31 mouse cellular contexts compared by ENCODE assay signal in genomic region chr3:84063369-84063914, GRCm38 (mm10). TPM values are rescaled to one million over a fixed set of nuclear protein-coding genes. Genes with fewer than 3 reads are reported as not detected.
A peak's percentile ranks its signal among the peaks of the same experiment; 100 is the strongest.
DNase-seq lines count a peak whose midpoint lies in the region; ATAC-seq and TF ChIP-seq lines count a peak whose summit lies in the region.
"Had no signal": no experiment of that assay in that cellular context is flagged by ENCODE, and none has a peak within 500 bp of the region (broad histone marks: within the 10 kb centered on the region; RNA-seq: fewer than 3 reads in every experiment).

No protein-coding gene starts in this region.

- in situ Hi-C loops in CH12.LX (cut with MboI; ENCODE audit: low pct_ligation_motif_present, low pct_unique_long_range_greater_than_20kb, low sequenced_read_pairs) = loop anchor here (25.0 kb wide), 1 partner anchor 249 kb away; the partner anchor contains the start of gene Trim2

- TF ChIP-seq EP300 in liver, postnatal 0 days (IDR thresholded peaks at IDR 0.05; ENCODE audit: low read depth) = no peak
- 0 out of 2 replicates have a peak, but pooled peaks have one; percentile 11 for TF ChIP-seq EP300 in CH12.LX (IDR thresholded peaks at IDR 0.05; ENCODE audit: low read length)

- TF ChIP-seq CTCF in liver, postnatal 0 days (IDR thresholded peaks at IDR 0.05; ENCODE audit: low read depth) = no peak
- no peak for TF ChIP-seq CTCF in CH12.LX (conservative IDR thresholded peaks at IDR 0.05 in 1 of 2, IDR thresholded peaks at IDR 0.05 in 1 of 2; ENCODE audit: low read depth in 2 of 2, low read length in 2 of 2)

- no peaks in the 10 kb centered on the region; the same call in 1 of the 2 replicates for H3K9me3 ChIP-seq in liver, postnatal 0 days (ENCODE audit: low read length)
- H3K9me3 ChIP-seq in liver, embryonic 11.5 days (ENCODE audit: control insufficient read depth, low read length) = no peaks in the 10 kb centered on the region
- H3K9me3 ChIP-seq in CH12.LX (replicated peaks; ENCODE audit: low read length) = peaks cover 3% of the 10 kb centered on the region
- no peaks in the 10 kb centered on the region for H3K9me3 ChIP-seq in forebrain, embryonic 12.5 days
- H3K9me3 ChIP-seq: G1E; heart, embryonic 10.5 days; limb, embryonic 10.5 days; limb, embryonic 15.5 days; liver, embryonic 15.5 days; midbrain, embryonic 15.5 days; stomach, embryonic 15.5 days had no signal

- H3K79me2 ChIP-seq in CH12.LX (replicated peaks; ENCODE audit: control insufficient read depth, extremely low read depth, insufficient read depth, poor library complexity, severe bottlenecking) = no peaks in the 10 kb centered on the region

- WGBS in liver, postnatal 0 days (ENCODE audit: insufficient replicate concordance) = 63% methylated on average over 2 of the region's 2 CpGs
- 62% methylated on average over 2 of the region's 2 CpGs for WGBS in liver, embryonic 11.5 days
- WGBS in forebrain, embryonic 12.5 days = 77% methylated on average over 2 of the region's 2 CpGs

- dilution Hi-C loops in CH12.LX (cut with MboI; ENCODE audit: extremely low pct_ligation_motif_present, extremely low pct_unique_long_range_greater_than_20kb, low sequenced_read_pairs) = no loop called here

- DNase-seq in liver, postnatal 0 days = no peak
- no peak for DNase-seq in liver, embryonic 11.5 days (ENCODE audit: low spot score)
- no peak for DNase-seq in CH12.LX (ENCODE audit: extremely low read depth)
- peak; percentile 82 for DNase-seq in fat pad, adult 2 months (ENCODE audit: extremely low read depth, low read depth, low spot score)
- DNase-seq in cerebellum, adult 9-11 months = no peak
- DNase-seq: adrenal gland, adult 8-10 months; cerebellum, adult 11-12 months; cerebellum, postnatal 25 days; heart, postnatal 36 days; kidney, adult 11 months; kidney, postnatal 14 days; layer of hippocampus, adult 9-11 months; lung, postnatal 4 days; right cerebral cortex, adult 18-20 months; right cerebral cortex, postnatal 4 days; thymus, postnatal 25 days had no signal

- TF ChIP-seq POLR2A in CH12.LX (IDR thresholded peaks at IDR 0.05; ENCODE audit: low read depth, low read length) = no peak

- no peak overlapping the region for H3K4me2 ChIP-seq in liver, postnatal 0 days (ENCODE audit: low read depth, low read length)
- no peak overlapping the region for H3K4me2 ChIP-seq in liver, embryonic 11.5 days
- H3K4me2 ChIP-seq in CH12.LX (ENCODE audit: insufficient read depth, low read depth, poor library complexity, severe bottlenecking) = no peak overlapping the region
- H3K4me2 ChIP-seq in forebrain, embryonic 12.5 days = no peak overlapping the region
- H3K4me2 ChIP-seq: hindbrain, embryonic 13.5 days; limb, embryonic 15.5 days; liver, embryonic 15.5 days; midbrain, embryonic 15.5 days; stomach, embryonic 15.5 days had no signal

- H3K4me3 ChIP-seq in liver, postnatal 0 days (ENCODE audit: low read depth, low read length) = no peak overlapping the region
- H3K4me3 ChIP-seq in liver, embryonic 11.5 days (ENCODE audit: low read depth, low read length) = no peak overlapping the region
- H3K4me3 ChIP-seq in CH12.LX (replicated peaks in 1 of 3; ENCODE audit: low read depth in 2 of 3, low read length in 2 of 3, poor library complexity in 1 of 3) = no peak overlapping the region
- no peak overlapping the region for H3K4me3 ChIP-seq in forebrain, embryonic 12.5 days (replicated peaks)
- H3K4me3 ChIP-seq: forebrain, embryonic 10.5 days; heart, embryonic 10.5 days; hindbrain, embryonic 13.5 days; limb, embryonic 10.5 days; limb, embryonic 15.5 days; liver, embryonic 15.5 days; midbrain, embryonic 15.5 days; stomach, embryonic 15.5 days had no signal

- H3K27me3 ChIP-seq in liver, postnatal 0 days (ENCODE audit: insufficient read depth, low read length) = no peaks in the 10 kb centered on the region
- no peaks in the 10 kb centered on the region for H3K27me3 ChIP-seq in liver, embryonic 11.5 days (replicated peaks; ENCODE audit: control insufficient read depth, insufficient read depth, low read length)
- no peaks in the 10 kb centered on the region for H3K27me3 ChIP-seq in CH12.LX (replicated peaks)
- no peaks in the 10 kb centered on the region for H3K27me3 ChIP-seq in forebrain, embryonic 12.5 days
- H3K27me3 ChIP-seq: hindbrain, embryonic 13.5 days; limb, embryonic 15.5 days; midbrain, embryonic 15.5 days; stomach, embryonic 15.5 days had no signal

- no peaks in the 10 kb centered on the region for H3K36me3 ChIP-seq in liver, postnatal 0 days (replicated peaks; ENCODE audit: insufficient read depth, low read length)
- H3K36me3 ChIP-seq in liver, embryonic 11.5 days (ENCODE audit: control insufficient read depth, insufficient read depth, low read length) = no peaks in the 10 kb centered on the region
- H3K36me3 ChIP-seq in CH12.LX (replicated peaks in 1 of 2; ENCODE audit: control insufficient read depth in 1 of 2, insufficient read depth in 1 of 2, low read length in 1 of 2) = no peaks in the 10 kb centered on the region
- H3K36me3 ChIP-seq in forebrain, embryonic 12.5 days (replicated peaks) = no peaks in the 10 kb centered on the region
- H3K36me3 ChIP-seq: forebrain, embryonic 10.5 days; G1E; heart, embryonic 10.5 days; hindbrain, embryonic 13.5 days; limb, embryonic 10.5 days; limb, embryonic 15.5 days; liver, embryonic 15.5 days; midbrain, embryonic 15.5 days; stomach, embryonic 15.5 days had no signal

- no peak for TF ChIP-seq RAD21 in CH12.LX (IDR thresholded peaks at IDR 0.05; ENCODE audit: low read depth, low read length)

- peaks cover 23% of the 10 kb centered on the region for H3K4me1 ChIP-seq in liver, postnatal 0 days (ENCODE audit: insufficient read depth)
- H3K4me1 ChIP-seq in liver, embryonic 11.5 days (replicated peaks; ENCODE audit: control insufficient read depth, insufficient read depth, low read length) = peaks cover 2% of the 10 kb centered on the region; the same call in 1 of the 2 replicates
- peaks cover 24 to 69% of the 10 kb centered on the region in 2 experiments for H3K4me1 ChIP-seq in CH12.LX (ENCODE audit: control insufficient read depth in 1 of 2, insufficient read depth in 2 of 2)
- peaks cover 5% of the 10 kb centered on the region; the same call in 1 of the 2 replicates for H3K4me1 ChIP-seq in forebrain, embryonic 12.5 days

- no peak overlapping the region for H3K9ac ChIP-seq in liver, postnatal 0 days (replicated peaks)
- no peak overlapping the region for H3K9ac ChIP-seq in liver, embryonic 11.5 days (ENCODE audit: low read depth, low read length)
- no peak overlapping the region for H3K9ac ChIP-seq in CH12.LX (ENCODE audit: insufficient read depth, low read depth)
- H3K9ac ChIP-seq in forebrain, embryonic 12.5 days = no peak overlapping the region
- H3K9ac ChIP-seq: hindbrain, embryonic 13.5 days; limb, embryonic 15.5 days; liver, embryonic 15.5 days; midbrain, embryonic 15.5 days; stomach, embryonic 15.5 days had no signal

- ATAC-seq in liver, postnatal 0 days = peak; percentile 30; the same call in 1 of the 2 replicates
- no peak for ATAC-seq in liver, embryonic 11.5 days (replicated peaks; ENCODE audit: low FRiP score)
- peak; percentile 93 for ATAC-seq in monocyte, adult 5-6 weeks (replicated peaks; ENCODE audit: insufficient number of reproducible peaks, low FRiP score, low TSS enrichment, poor library complexity, severe bottlenecking)
- ATAC-seq in erythroblast, adult 5-6 weeks (replicated peaks; ENCODE audit: low FRiP score, poor library complexity, severe bottlenecking) = no peak
- ATAC-seq in forebrain, embryonic 12.5 days (ENCODE audit: low FRiP score) = no peak
- ATAC-seq: forebrain, embryonic 16.5 days; inflammation-experienced regulatory T-cells, adult 6 months; lung, postnatal 0 days; midbrain, embryonic 15.5 days had no signal

- H3K27ac ChIP-seq in liver, postnatal 0 days (ENCODE audit: low read depth) = no peak overlapping the region
- H3K27ac ChIP-seq in liver, embryonic 11.5 days (ENCODE audit: low read depth, low read length) = no peak overlapping the region
- no peak overlapping the region for H3K27ac ChIP-seq in CH12.LX (ENCODE audit: insufficient read depth, low read depth)
- no peak overlapping the region for H3K27ac ChIP-seq in forebrain, embryonic 12.5 days
- H3K27ac ChIP-seq: forebrain, embryonic 10.5 days; heart, embryonic 10.5 days; hindbrain, embryonic 13.5 days; limb, embryonic 10.5 days; limb, embryonic 15.5 days; liver, embryonic 15.5 days; midbrain, embryonic 15.5 days; stomach, embryonic 15.5 days had no signal

TF ChIP-seq in CH12.LX, 34 proteins besides CTCF, POLR2A, EP300 and RAD21:
- TF ChIP-seq MAX (IDR thresholded peaks at IDR 0.05; ENCODE audit: low read length) = no peak

RNA-seq across cellular contexts. Expression of gene Tmem131l, which starts 23.5 kb away (rescaled TPM):
- polyA plus RNA-seq in liver, postnatal 0 days (2015; fragmentation: Nextera tagmentation; extraction: Ambion mirVana) = 19.1 and 20.2 TPM in 2 replicates
- polyA plus RNA-seq in liver, embryonic 11.5 days (2014; fragmentation: Nextera tagmentation; extraction: Ambion mirVana) = 35.7 and 37.9 TPM in 2 replicates
- total RNA-seq in CH12.LX (2012; rRNA removed) (28.7 and 37.1 TPM in 2 replicates), CH12.LX (2014; rRNA removed) (29.4 and 32.7 TPM in 2 replicates)
- 78.5 and 89.7 TPM in 2 replicates for polyA plus RNA-seq in CH12.LX (2012; ENCODE audit: insufficient read length, low read depth)
- total RNA-seq in monocyte, adult 5-6 weeks (2017) = 41.7 to 63.6 TPM (median 57.3 TPM) in 3 replicates
- 753 and 807 TPM in 2 replicates for total RNA-seq in erythroblast, adult 5-6 weeks (2015; ENCODE audit: low replicate concordance)
- 938 and 1,004 TPM in 2 replicates for total RNA-seq in erythroblast, adult 5-6 weeks (2017; ENCODE audit: low replicate concordance)
- polyA plus RNA-seq in forebrain, embryonic 12.5 days (2016; fragmentation: Nextera tagmentation; extraction: Ambion mirVana) = 116 and 130 TPM in 2 replicates

Comparison
In these comparisons a context has a peak if more than half of its experiments do, and no peak if none do; other contexts are left out.
1. ATAC-seq: peak in liver, postnatal 0 days (single experiment) and monocyte, adult 5-6 weeks (single experiment); none in liver, embryonic 11.5 days (single experiment), erythroblast, adult 5-6 weeks (single experiment) and forebrain, embryonic 12.5 days (single experiment).